Mouse (Mus musculus): ENCODE measurements at regions not wholly inside any gene's neighbourhood (a gene's known extent, or its start where the extent isn't known, plus 50 kb on each side); places are given as distances from the start of the nearest gene placed in this dataset.

GRCm38 (mm10) chr14:68973636-68974101 is 320.4 kb downstream of the Synb start:
- no peak for DNase-seq (ENCODE audit: low spot score in 2 of 2)

- DNase-seq (ENCODE audit: low spot score in 2 of 2) = peak in 1 of 2 experiments; percentile 39
Observed at GRCm38 (mm10) chr14:68966758-68967157, 327.3 kb downstream of the Synb start.

GRCm38 (mm10) chr14:68954577-68955460 is 339.3 kb downstream of the Synb start:
- no peak for DNase-seq (ENCODE audit: low spot score in 2 of 2)

GRCm38 (mm10) chr14:68945906-68946305 is 348.2 kb downstream of the Synb start:
- no peak for DNase-seq (ENCODE audit: low spot score in 2 of 2)

- no peak for DNase-seq (ENCODE audit: low spot score in 2 of 2)
Observed at GRCm38 (mm10) chr14:68945434-68945833, 348.7 kb downstream of the Synb start.

GRCm38 (mm10) chr14:68941759-68942158 is 352.3 kb downstream of the Synb start:
- no peak for DNase-seq (ENCODE audit: low spot score in 2 of 2)

GRCm38 (mm10) chr14:68941132-68941690 is 352.9 kb downstream of the Synb start:
- no peak for DNase-seq (ENCODE audit: low spot score in 2 of 2)

GRCm38 (mm10) chr14:68935303-68935662 is 358.8 kb downstream of the Synb start:
- DNase-seq (ENCODE audit: low spot score in 2 of 2) = no peak

GRCm38 (mm10) chr14:68934611-68935302 is 359.3 kb downstream of the Synb start:
- peak in 1 of 2 experiments; percentile 9 for DNase-seq (ENCODE audit: low spot score in 2 of 2)

- no peak for DNase-seq (ENCODE audit: low spot score in 2 of 2)
Observed at GRCm38 (mm10) chr14:68927814-68928213, 366.3 kb downstream of the Synb start.

- DNase-seq (ENCODE audit: low spot score in 2 of 2) = peak in 1 of 2 experiments; percentile 9
Observed at GRCm38 (mm10) chr14:68923054-68923453, 371.0 kb downstream of the Synb start.

GRCm38 (mm10) chr14:68922035-68922434 is 372.1 kb downstream of the Synb start:
- DNase-seq (ENCODE audit: low spot score in 2 of 2) = no peak

GRCm38 (mm10) chr14:68918526-68919045 is 375.5 kb downstream of the Synb start:
- no peak for DNase-seq (ENCODE audit: low spot score in 2 of 2)

- DNase-seq (ENCODE audit: low spot score in 2 of 2) = no peak
Observed at GRCm38 (mm10) chr14:68899921-68900320, 394.2 kb downstream of the Synb start.

- no peak for DNase-seq (ENCODE audit: low spot score in 2 of 2)
Observed at GRCm38 (mm10) chr14:68877171-68877570, 416.9 kb downstream of the Synb start.

GRCm38 (mm10) chr14:68861071-68861470 is 433.0 kb downstream of the Synb start:
- no peak for DNase-seq (ENCODE audit: low spot score in 2 of 2)

- no peak for DNase-seq (ENCODE audit: low spot score in 2 of 2)
Observed at GRCm38 (mm10) chr14:68857948-68858347, 436.2 kb downstream of the Synb start.

- no peak for DNase-seq (ENCODE audit: low spot score in 2 of 2)
Observed at GRCm38 (mm10) chr14:68848506-68848905, 445.6 kb downstream of the Synb start.

- DNase-seq (ENCODE audit: low spot score in 2 of 2) = no peak
Observed at GRCm38 (mm10) chr14:68847609-68848008, 446.5 kb downstream of the Synb start.

GRCm38 (mm10) chr14:68820241-68820640 is 473.9 kb downstream of the Synb start:
- no peak for DNase-seq (ENCODE audit: low spot score in 2 of 2)

- no peak for DNase-seq (ENCODE audit: low spot score in 2 of 2)
Observed at GRCm38 (mm10) chr14:68808976-68809375, 485.1 kb downstream of the Synb start.

GRCm38 (mm10) chr14:68807918-68808317 is 486.2 kb downstream of the Synb start:
- DNase-seq (ENCODE audit: low spot score in 2 of 2) = no peak

Measured in gastrocnemius, postnatal 4 days (tissue).